Mouse (Mus musculus) layer of hippocampus, adult 18-20 months (tissue): Measurements from ENCODE around the gene Aspm. TPM values are rescaled to one million over a fixed set of nuclear protein-coding genes. Genes with fewer than 3 reads are reported as not detected.
A peak's percentile ranks its signal among the peaks of the same experiment; 100 is the strongest.
"Not testable (repeated sequence)": the region's sequence is repeated elsewhere in the genome, so short reads cannot be mapped to it uniquely, and the experiment has no call there.

Experiments used
- DNase-seq, 2 experiments: peaks; one replicate each; pipeline ENCODE4 v3.0.0; 2022; ENCODE audit warnings: low spot score in 2 of 2
- long read RNA-seq: library from polyadenylated mRNA; stranded (forward); transcript quantifications from one replicate; pipeline ENCODE4 v2.0.0, GENCODE M21; 2021
- total RNA-seq, 2 experiments: library from RNA; stranded (reverse); gene quantifications; 2 replicates each; pipeline ENCODE4 v1.2.3; 2021

Gene Aspm
- under 1 TPM; 0.23 to 0.25 TPM for total RNA-seq
- long read RNA-seq, result 0 reads

DNA sequence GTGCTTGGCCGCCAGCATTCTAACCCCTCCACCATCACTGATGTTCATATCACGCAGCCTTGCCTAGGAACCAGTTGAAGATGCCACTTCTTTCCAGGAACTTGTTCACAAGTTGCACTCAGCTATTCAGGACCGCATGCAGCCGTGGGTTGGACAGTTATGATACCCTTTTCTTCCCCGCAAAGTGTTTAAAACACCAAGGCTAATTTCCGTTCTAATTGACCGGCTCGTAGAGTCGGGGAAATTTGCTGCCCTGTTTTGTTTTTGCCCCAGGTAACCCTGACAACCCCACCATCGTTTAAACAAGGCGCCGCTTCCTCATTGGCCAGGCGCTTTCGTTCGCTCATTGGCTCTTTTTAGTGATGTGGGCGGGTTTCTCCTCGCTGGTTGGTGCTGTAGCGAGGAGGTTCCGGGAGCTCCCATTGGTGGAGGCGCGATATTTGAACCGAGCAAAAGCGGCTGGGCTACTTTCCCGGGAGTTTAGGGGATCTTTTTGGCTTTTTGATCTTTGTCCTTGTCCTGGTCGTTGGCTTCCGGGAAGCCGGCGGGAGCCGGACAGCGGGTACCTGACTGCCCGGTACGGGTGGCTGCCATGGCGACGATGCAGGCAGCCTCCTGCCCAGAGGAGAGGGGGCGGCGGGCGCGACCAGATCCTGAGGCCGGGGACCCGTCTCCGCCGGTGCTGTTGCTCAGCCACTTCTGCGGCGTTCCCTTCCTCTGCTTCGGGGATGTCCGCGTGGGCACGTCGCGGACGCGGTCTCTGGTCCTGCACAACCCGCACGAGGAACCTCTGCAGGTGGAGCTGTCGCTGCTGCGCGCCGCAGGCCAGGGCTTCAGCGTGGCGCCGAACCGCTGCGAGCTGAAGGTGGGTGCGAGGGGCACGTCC lies at the start of gene Aspm:
Gene Aspm (plus strand): TSS at position 433 of the 886 bp plus-strand sequence.
- DNase-seq, result peak; percentile 76 to 91

DNA sequence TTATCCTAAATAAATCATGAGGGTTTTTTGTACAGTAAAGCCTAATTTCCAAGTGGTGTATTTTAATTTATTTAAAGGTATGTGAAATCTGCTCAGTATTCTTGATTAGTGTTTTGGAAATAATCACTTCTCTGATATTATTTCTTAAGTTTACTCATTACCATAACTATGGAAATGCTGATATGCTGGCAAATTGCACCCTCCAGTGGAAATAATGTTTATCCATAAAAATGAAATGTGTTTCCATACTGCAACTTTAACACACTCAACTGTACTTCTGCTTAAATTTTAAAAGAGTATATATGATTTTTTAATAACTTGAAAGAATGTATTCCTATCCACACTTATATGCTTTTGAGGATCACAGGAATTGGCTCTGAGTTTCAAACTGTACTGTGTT lies 48.8 kb upstream of the Aspm start:
- no peak for DNase-seq

DNA sequence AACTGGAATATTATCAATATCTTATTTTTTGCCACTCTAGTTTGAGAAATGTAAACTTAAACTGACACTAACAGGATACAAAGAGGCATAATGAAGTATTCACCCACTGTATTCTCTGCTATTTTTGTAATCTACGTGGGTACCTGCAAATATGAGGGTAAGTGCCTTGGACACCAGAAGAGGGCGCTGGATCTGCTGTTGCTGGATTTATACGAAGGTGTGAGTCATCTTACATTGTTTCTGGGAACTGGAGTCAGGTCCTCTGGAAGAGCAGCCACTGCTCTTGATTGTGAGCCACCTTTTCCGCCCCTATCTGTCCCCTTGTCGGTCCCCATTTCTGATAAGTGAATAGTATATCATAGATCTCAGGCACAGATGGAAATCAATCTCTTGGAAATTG lies 46.9 kb upstream of the Aspm start:
- no peak for DNase-seq

DNA sequence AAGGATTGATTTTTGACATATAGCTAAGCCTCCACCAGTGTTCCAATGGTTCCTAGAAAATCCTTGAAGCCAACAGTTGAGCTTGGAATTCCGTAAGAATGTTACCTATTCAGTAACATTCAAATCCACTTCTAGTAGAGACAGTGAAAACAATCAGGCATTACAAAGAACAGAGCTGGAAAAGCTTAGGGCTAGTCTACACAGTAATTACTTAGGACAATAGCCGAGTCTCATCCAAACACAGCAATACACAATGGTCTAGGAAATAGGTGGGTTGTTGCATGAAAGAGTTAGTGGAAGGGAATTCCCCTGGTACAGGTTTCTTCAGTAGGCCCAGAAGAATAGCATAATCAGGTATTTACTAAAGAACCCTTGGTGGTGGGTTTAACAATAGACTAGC lies 42.2 kb upstream of the Aspm start:
- DNase-seq, result not testable (repeated sequence)

DNA sequence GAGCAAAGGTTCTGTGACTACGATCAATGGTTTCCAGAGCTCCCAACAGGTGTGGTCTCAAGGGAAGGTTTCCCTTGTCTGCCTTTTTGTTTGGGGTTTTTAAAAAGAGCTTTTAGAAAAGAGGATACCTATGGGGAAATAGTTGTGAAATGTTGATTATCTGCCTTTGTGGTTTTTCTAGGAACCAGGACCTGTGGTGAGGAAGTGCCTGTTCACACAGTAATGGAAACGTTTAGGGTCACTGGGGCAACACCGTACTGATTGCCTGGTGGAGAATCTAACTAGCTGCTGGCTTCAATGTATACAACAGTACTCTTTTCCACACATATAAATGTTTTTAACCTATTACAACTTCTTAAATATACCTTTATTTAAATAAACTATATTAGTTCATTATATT lies 41.1 kb upstream of the Aspm start:
- no peak for DNase-seq

DNA sequence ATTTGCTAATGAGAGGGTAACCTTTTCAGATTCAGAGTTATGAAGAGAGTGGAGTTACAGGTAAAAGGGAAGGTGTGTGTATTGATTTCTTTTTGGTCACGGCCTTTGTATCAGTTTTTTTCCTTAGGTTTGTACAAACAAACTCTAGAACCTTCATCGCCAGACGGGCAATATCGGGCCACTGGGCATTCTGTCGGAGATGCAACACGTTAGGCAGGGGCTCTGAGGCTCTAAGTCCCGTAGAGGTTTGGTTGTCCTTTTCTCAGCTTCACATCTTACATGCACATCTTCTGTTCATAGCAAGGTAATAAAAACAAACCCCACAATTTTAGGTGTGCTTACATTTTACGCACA lies 33.1 kb upstream of the Aspm start:
- no peak for DNase-seq

DNA sequence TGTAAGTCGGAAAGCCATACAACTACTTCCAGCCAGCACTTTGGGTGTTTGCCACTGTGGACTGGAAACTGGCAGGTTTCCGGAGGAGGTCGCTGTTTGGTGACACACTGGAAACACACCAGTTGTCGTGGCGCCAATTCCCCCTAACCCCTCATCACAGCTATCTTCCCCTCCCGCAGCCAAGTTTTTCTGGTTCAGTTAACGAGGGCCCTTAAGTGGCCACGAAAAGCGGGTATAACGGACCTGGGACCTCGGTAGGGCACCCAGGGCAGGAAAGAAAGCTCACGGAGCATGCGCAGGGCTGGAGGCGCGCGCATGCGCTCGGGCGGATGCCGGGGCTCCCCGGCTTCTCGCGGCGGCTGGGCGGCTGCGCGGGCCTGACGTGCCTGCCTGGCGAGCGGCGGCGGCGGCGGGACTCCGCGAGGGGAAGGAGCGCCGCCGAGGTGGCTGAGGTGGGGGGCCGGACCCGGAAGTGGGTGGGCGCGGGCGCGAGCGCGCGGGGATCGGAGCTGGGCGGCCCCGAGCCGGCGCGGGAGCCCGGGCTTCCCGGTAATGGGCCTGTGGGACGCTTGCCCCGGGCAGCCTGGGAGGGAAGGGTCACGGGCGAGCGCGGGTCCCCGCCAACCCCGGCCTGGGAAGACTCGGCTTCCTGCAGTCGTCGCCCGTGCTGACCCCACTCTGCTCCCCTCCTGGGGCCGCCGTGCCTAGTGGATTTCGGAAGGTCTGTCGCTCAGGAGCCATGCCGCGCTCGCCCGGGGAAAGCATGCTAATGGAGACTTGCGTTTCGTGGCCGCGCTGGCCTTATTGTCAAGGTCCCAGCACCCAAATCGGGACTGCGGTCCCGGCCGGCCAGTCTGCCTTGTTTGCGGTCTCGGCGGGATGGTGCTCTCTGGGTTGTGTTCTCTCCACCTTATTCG lies 32.4 kb upstream of the Aspm start, which contains the start of gene Zbtb41:
Gene Zbtb41 (plus strand): TSS at position 414 of the 917 bp plus-strand sequence.
- peak; percentile 83 to 92 for DNase-seq

DNA sequence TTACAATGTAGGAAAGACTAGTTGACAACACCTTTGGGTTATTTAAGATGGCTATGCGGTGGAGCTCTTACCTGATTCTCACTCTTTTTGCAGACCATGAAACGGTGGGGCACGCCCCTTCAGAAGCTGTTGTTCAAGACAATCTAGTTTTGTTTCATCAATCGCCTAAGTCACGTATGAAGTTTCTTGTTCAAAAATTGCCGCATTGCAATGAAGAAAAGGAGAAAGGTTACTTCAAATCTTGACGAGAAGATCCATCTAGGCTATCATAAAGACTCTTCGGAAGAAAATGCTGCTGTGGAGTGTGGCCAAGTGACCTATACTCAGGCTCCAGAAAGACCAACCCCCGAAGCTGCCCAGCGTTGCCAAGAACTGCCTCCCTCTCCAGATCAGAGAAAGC lies 31.6 kb upstream of the Aspm start:
- peak in 1 of 2 experiments; percentile 20 for DNase-seq

DNA sequence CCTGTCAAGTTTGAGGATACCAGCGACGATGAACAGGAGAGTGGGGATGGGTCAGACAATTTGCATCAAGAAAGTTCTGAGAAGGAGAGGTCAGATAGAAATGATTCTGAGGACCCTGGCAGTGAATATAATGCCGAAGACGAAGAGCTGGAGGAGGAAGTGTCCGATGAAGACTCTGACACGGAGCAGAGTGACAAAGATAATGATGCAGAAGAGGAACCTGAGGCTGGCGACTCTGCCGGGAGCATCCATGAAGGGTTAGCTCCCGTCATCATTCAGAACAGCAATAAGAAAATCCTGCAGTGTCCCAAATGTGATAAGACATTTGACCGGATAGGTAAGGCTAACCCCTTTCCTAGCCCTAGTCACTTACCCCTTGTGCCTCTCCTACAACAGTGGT lies 30.6 kb upstream of the Aspm start:
- no peak for DNase-seq

DNA sequence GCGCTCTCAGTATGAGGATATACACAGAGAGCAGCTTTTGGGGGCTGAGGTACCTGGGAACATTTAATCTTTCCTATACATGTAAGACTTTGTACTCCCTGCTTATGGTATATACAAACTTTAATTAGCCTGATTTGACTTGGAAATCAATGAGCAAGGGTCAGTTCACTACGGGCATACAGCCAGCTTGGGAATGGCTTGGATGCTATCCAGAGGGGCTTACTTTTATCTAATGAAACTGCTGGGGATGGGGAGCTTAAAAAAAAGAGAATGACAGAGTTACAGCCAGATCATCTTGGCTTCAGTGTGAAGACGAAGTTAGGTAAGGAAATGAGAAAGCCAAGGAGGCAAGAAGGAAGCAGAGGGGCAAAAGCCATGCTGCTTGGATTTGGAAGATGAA lies 29.6 kb upstream of the Aspm start:
- DNase-seq, result no peak

DNA sequence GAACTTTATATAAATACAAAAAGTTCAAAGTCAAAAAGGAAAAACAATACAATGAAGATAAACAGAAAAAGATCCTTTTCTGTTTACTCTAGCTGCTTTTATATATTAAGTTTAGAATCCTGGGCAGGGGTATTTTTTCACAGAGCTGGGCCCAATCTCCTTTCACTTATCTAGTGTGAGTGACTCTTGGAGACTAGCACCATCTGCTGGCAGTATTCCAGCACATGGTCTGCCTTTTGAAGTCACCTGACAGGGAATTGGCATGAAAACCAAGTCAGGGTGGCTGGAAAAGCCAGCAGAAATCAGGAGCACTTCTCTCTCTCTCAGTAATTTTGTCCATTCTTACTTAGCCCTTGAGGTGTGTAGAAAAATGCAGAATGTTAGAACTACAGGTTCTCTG lies 16.2 kb upstream of the Aspm start:
- peak in 1 of 2 experiments; percentile 22 for DNase-seq

DNA sequence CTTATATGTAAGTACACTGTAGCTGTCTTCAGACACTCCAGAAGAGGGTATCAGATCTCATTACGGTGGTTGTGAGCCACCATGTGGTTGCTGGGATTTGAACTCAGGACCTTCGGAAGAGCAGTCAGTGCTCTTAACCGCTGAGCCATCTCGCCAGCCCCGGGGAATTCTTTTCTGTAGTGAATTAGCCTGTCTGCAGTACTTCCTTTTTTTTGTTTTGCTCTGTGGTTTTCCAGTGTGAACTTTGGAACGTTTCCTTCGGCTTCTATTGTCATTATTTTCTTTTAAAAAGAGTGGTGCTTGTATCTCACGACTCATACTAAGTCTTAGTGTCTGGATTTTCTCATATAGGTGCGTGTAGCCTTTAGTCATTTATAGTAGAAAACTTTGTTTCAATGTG lies 11.5 kb upstream of the Aspm start:
- not testable (repeated sequence) for DNase-seq

DNA sequence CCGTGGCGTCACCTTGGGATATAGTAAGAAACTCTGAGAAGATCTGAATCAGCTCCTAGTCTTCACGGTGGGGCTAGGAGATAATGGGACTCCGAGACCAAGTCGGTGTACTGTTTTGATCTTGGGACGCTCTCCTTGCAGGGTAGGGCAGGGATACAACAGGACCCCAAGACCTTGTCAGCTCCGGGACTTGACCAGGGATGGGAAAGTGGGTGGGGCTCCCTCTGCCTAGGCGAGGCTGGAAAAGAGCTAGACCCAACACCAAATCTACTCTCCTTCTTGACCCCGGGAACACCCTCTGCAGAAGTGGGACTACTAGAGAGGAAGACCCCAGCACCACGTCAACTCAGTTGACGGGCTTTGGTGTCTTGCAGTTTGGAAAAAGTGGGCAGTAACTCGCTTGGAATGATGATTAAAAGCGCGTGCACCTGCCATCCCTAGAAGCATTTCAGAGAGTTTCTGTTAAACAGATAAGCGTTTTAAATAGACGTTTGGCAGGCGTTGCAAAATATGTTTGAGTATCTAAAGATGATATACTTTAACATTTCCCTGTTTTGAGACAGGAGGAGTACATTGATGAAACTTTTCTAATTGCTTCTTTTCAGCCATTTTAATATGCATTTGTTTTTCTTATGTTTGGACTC lies 776 bp downstream of the Aspm start:
- no peak for DNase-seq

DNA sequence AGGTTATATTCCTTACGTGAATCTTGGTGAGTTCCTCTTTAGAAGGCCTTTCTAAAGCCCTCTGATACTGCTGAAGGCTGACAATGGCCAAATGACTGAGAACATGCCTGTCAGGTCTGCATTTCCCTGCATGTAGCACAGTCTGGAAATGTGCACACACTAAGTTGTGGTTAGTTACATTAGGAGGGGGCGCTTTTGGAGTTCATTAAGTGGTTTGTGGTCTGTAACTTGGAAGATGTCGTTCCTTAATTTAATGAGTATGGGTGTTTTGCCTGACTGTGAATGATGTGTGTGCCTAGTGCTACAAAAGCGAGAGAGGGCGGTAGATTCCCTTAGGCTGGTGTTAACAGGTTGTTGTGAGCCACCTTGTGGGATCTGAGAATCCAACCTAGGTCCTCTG lies 6.2 kb downstream of the Aspm start:
- DNase-seq, result no peak

DNA sequence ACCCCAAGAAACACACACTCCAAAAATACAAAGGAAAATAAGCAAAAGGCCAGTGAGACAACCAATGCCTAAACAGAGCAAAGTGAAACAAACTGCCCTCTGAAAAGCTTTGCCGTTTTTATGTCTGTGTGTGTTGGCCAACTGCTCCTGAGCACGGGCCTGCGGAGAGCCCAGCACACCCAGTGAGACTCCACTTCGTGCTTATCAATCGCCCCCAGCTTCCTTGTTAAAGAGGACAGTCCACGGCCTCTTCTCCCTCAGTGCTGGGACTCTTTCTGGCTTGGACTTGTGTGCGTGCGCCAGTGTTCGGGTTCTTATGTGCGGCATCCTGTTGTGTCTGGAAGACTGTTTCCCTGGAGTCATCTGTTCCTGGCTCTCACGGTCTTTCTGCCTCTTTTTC lies 11.4 kb downstream of the Aspm start:
- no peak for DNase-seq

DNA sequence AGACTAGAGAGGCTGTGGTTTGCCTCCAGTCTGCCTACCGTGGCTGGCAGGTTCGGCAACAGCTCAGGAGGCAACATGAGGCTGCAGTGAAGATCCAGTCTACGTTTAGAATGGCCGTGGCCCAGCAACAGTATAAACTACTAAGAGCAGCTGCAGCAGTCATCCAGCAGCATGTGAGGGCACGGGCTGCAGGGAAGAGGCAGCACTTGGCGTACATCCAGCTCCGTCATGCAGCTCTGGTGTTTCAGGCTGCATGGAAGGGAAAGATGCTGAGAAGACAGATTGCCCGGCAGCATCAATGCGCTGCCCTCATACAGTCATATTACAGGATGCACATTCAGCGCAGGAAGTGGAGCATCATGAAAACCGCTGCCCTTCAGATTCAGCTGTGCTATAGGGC lies 24.3 kb downstream of the Aspm start:
- no peak for DNase-seq

DNA sequence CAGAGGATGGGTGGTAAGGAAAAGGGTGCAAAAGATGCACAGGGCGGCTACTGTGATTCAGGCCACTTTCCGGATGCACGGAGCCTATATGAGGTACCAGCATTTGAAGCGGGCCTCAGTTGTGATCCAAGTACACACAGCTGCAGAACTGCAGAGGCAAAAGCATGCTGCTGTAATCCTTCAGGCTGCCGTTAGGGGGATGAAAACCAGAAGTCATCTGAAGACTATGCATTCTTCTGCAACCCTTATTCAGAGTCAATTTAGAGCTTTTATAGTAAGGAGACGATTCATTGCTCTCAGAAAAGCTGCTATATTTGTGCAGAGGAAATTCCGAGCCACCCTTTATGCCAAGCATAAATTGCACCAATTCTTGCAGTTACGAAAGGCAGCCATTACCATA lies 25.7 kb downstream of the Aspm start:
- DNase-seq, result no peak

DNA sequence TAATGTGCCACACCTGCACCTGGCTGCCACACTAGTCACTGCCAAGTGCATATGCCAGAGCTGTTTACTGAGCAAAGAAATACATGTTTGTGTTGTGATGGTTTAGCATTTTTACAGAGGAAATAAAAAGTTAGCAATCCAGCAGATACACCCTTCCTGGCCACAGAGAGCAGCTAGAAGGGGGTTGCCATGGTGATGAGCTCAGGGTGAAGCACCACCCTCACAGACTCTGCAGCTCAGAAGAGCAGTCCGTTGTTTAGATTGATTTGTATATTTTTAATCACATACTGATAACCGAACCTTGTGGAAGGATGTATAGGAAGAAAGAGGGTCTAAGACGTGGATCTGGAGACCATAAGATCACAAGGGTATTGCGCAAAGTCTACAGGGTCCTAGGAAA lies 26.6 kb downstream of the Aspm start:
- peak in 1 of 2 experiments; percentile 34 for DNase-seq

DNA sequence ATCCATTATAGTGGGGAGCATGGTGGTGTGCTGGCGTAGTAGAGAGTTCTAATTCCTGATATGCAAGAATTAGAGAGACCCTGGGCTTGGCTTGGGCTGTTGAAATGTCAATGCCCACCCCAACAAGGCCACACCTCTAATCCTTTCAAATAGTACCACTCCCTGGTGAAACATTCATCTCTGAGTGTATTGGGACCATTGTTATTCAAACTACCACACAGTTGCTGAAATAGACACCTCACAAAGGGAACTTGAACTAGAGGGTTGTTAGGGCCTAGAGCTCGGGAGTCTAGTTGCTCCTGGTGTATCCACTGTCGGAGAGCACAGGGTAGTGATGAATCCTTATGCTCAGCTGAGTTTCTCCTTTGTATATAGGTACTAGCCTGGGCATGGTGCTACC lies 40.1 kb downstream of the Aspm start:
- no peak for DNase-seq

DNA sequence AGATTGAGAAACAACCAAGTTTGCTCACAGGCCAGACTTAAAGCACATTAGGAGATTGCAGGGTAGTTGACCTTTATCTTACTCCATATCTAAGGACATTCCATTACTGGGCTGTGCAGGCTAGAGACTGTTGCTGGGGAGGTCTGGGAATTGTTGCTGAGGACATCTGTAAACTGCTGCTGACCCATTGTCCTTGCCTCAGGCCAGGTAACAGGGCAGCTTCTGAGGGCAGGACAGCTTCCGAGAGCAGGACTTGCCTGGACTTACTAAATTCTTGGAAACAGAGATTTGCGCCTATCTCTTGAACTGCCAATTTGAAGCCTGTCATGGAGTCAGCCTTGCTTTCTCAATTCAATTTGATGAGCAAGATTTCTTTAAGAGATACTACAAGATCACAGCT lies 40.8 kb downstream of the Aspm start:
- DNase-seq, result no peak

DNA sequence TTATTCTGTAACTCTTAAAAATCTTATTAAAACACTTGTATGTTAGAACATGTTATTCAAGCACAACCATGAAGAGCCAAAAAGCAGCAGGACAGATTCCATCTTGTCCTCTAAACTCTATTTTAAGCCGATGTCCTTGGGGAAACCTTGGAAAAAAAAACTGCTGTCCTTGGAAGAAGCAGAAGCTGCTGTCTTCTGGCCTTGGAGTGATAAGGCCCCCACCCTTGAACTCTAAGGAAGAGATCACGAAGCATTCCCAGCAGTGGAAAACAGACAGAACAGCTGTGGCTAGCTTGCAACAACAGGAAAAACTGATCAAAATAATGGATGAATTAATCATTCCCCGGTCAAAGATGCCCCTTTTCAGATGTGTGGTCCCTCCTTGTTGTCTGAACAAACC lies 41.6 kb downstream of the Aspm start:
- no peak for DNase-seq

DNA sequence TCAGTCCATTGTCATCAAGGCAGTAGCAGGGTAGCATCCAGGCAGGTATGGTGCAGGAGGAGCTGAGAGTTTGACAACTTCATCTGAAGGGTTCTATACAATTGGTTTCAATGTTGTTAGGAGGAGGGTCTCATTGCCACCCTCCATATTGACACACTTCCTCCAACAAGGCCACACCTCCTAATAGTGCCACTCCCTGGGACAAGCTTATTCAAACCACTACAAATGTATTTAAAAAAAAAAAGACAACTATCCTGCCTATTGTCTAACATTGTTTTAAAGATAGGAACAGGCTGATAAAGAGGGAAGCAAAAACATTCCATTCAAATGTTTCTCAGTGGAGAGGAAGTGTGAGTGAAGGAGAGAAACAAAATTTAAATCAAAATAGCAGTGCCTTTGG lies 45.2 kb downstream of the Aspm start:
- no peak for DNase-seq
